Mouse (Mus musculus) stomach, postnatal 0 days (tissue): ENCODE results near the gene Farp1. TPM values are rescaled to one million over a fixed set of nuclear protein-coding genes. Genes with fewer than 3 reads are reported as not detected.

Experiments
- ATAC-seq: fragments of 200-750 bp; cut with Nextera tagmentation; 2 replicates; pipeline ENCODE4 v1.8.0; 2017; ENCODE audit not compliant: low FRiP score, low TSS enrichment
- DNase-seq: peaks from one replicate; pipeline ENCODE4 v3.0.0-alpha.2; 2016; ENCODE audit warnings: low spot score
- H3K27ac ChIP-seq: fragments of 300-500 bp; sonication (generic); replicated peaks from 2 replicates; pipeline ENCODE4 v1.5.1; 2014; ENCODE audit warnings: mild to moderate bottlenecking, control low read depth
- H3K27me3 ChIP-seq: fragments of 300-500 bp; sonication (generic); 2 replicates; pipeline ENCODE4 v1.6.1; 2014; ENCODE audit warnings: low read length; ENCODE audit not compliant: control insufficient read depth, insufficient read depth
- H3K36me3 ChIP-seq: fragments of 300-500 bp; sonication (generic); 2 replicates; pipeline ENCODE4 v1.6.1; 2014; ENCODE audit warnings: low read length, mixed read lengths; ENCODE audit not compliant: control insufficient read depth, insufficient read depth
- H3K4me1 ChIP-seq: fragments of 300-500 bp; sonication (generic); replicated peaks from 2 replicates; pipeline ENCODE4 v1.6.1; 2014; ENCODE audit warnings: antibody characterized with exemption; ENCODE audit not compliant: control insufficient read depth, insufficient read depth
- H3K4me2 ChIP-seq: fragments of 300-500 bp; sonication (generic); replicated peaks from 2 replicates; pipeline ENCODE4 v1.6.1; 2014; ENCODE audit warnings: low read depth, mild to moderate bottlenecking, control low read depth, moderate library complexity
- H3K4me3 ChIP-seq: fragments of 300-500 bp; sonication (generic); 2 replicates; pipeline ENCODE4 v1.5.1; 2014; ENCODE audit warnings: low read depth, low read length, control low read depth
- H3K9ac ChIP-seq: fragments of 300-500 bp; sonication (generic); 2 replicates; pipeline ENCODE4 v1.6.1; 2014; ENCODE audit warnings: mild to moderate bottlenecking, low read length, control low read depth, mixed read lengths
- H3K9me3 ChIP-seq: fragments of 300-500 bp; sonication (generic); 2 replicates; pipeline ENCODE4 v1.6.1; 2016; ENCODE audit warnings: low read length; ENCODE audit not compliant: control insufficient read depth
- CTCF ChIP-seq: IDR thresholded peaks from 2 replicates; pipeline ENCODE4 v1.5.1; 2016; ENCODE audit warnings: antibody characterized with exemption, low read depth, mild to moderate bottlenecking, moderate library complexity
- EP300 ChIP-seq: optimal IDR thresholded peaks from 2 replicates; pipeline ENCODE3; 2016; ENCODE audit warnings: antibody characterized with exemption
- WGBS: fragments of 180-500 bp; shearing (Covaris S2); extraction: QIAGEN DNeasy Blood & Tissue Kit; methylation state at CpG from one replicate; pipeline ENCODE4 v1.1.7; 2014; 5-methylcytosine and 5-hydroxymethylcytosine counted together
- polyA plus RNA-seq: library from polyadenylated mRNA; unstranded; fragments of >200 nt; fragmentation: Nextera tagmentation; extraction: Ambion mirVana; gene quantifications from 2 replicates; pipeline ENCODE4 v1.2.1, GENCODE M21; 2015

The Farp1 gene
- polyA plus RNA-seq = 4.6 and 5.8 TPM in 2 replicates

DNA sequence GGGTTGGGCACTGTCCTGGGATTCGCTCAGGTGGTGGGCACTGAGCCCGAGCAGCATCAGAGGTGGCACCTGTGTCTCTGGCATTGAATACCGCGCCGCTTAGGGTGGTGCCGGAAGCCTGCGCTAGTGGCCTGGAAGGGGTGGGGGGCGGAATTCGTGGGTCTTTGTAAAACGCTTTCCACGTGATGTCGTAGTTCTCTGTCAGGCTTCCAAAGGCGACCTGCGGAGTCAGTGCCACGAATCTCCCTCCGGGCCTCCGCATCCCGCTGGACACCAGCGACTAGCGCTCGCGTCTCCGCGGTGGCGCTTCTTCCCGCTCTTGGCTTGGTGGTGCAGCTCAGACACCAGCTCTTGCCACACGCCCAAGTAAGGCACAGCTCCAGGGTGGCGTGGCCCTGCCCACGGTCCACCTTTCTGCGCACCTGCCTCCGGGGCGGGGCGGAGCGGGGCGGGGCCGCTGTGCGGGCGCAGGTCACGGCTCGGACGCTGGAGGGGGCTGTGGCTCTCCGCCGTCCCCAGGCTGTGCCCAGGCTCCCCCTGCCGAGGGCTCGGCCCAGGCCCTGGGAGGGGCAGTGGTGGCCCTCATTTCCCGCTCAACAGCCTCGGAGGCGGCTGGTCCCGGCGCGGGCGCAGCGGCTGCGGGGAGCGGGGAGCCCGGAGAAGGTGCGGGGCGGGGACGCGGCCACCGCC is at the start of gene Farp1:
Gene Farp1 (plus strand): TSS at position 228 of the 690 bp plus-strand sequence.
- peak; percentile 96 for DNase-seq
- no peaks in the 10 kb centered on the region for H3K27me3 ChIP-seq
- 1% methylated on average over 61 of the region's 61 CpGs for WGBS
- no peaks in the 10 kb centered on the region for H3K9me3 ChIP-seq
- peak within 1 kb of the TSS; percentile 83 for H3K27ac ChIP-seq
- TF ChIP-seq EP300 (no peak), CTCF (peak; percentile 82)
- H3K4me2 ChIP-seq = peak within 1 kb of the TSS; percentile 92
- H3K9ac ChIP-seq = peak within 1 kb of the TSS; percentile 90
- no peaks in the 10 kb centered on the region for H3K36me3 ChIP-seq
- H3K4me3 ChIP-seq = peak within 1 kb of the TSS; percentile 82
- ATAC-seq = peak; percentile 97
- H3K4me1 ChIP-seq = no peaks in the 10 kb centered on the region

GRCm38 (mm10) chr14:120989126-120989525 is 45.9 kb upstream of the Farp1 start:
- no peak for DNase-seq

GRCm38 (mm10) chr14:120997686-120998085 is 37.3 kb upstream of the Farp1 start:
- no peak overlapping the region for H3K9ac ChIP-seq
- 87% methylated on average over 5 of the region's 5 CpGs for WGBS
- DNase-seq = no peak
- H3K4me2 ChIP-seq = no peak overlapping the region
- H3K4me1 ChIP-seq = no peaks in the 10 kb centered on the region
- no peak overlapping the region for H3K4me3 ChIP-seq
- H3K36me3 ChIP-seq = no peaks in the 10 kb centered on the region
- no peaks in the 10 kb centered on the region for H3K9me3 ChIP-seq
- H3K27me3 ChIP-seq = no peaks in the 10 kb centered on the region
- no peak overlapping the region for H3K27ac ChIP-seq
- TF ChIP-seq EP300 (no peak), CTCF (no peak)
- no peak for ATAC-seq

More at GRCm38 (mm10) chr14:120989126-120989525, 45.9 kb upstream of the Farp1 start:
- H3K27me3 ChIP-seq = no peaks in the 10 kb centered on the region
- H3K27ac ChIP-seq = no peak overlapping the region
- H3K4me3 ChIP-seq = no peak overlapping the region
- TF ChIP-seq CTCF (no peak), EP300 (no peak)
- no peaks in the 10 kb centered on the region for H3K36me3 ChIP-seq
- no peaks in the 10 kb centered on the region for H3K4me1 ChIP-seq
- H3K9me3 ChIP-seq = no peaks in the 10 kb centered on the region
- no peak for ATAC-seq
- no peak overlapping the region for H3K4me2 ChIP-seq
- no peak overlapping the region for H3K9ac ChIP-seq
- 65% methylated on average over 6 of the region's 6 CpGs for WGBS

GRCm38 (mm10) chr14:121000561-121001340 is 34.2 kb upstream of the Farp1 start:
- ATAC-seq (no peak), DNase-seq (no peak)
- WGBS = 53% methylated on average over 12 of the region's 12 CpGs
- Histone ChIP-seq H3K4me1 (no peaks in the 10 kb centered on the region), H3K9me3 (no peaks in the 10 kb centered on the region), H3K36me3 (no peaks in the 10 kb centered on the region), H3K27me3 (no peaks in the 10 kb centered on the region), H3K27ac (no peak overlapping the region), H3K4me2 (no peak overlapping the region), H3K4me3 (no peak overlapping the region), H3K9ac (no peak overlapping the region)
- TF ChIP-seq CTCF = no peak
- no peak for TF ChIP-seq EP300

GRCm38 (mm10) chr14:121005621-121006020 is 29.4 kb upstream of the Farp1 start:
- Histone ChIP-seq H3K36me3 (no peaks in the 10 kb centered on the region), H3K4me1 (no peaks in the 10 kb centered on the region), H3K27me3 (no peaks in the 10 kb centered on the region), H3K4me3 (no peak overlapping the region), H3K9me3 (no peaks in the 10 kb centered on the region), H3K27ac (no peak overlapping the region), H3K4me2 (no peak overlapping the region), H3K9ac (no peak overlapping the region)
- ATAC-seq (no peak), DNase-seq (no peak)
- WGBS = 76% methylated on average over 6 of the region's 6 CpGs
- TF ChIP-seq EP300 = no peak
- no peak for TF ChIP-seq CTCF

- no peaks in the 10 kb centered on the region for H3K9me3 ChIP-seq
- H3K27me3 ChIP-seq = no peaks in the 10 kb centered on the region
- 90% methylated on average over 8 of the region's 8 CpGs for WGBS
- no peak overlapping the region for H3K9ac ChIP-seq
- ATAC-seq (no peak), DNase-seq (no peak)
- H3K4me1 ChIP-seq = no peaks in the 10 kb centered on the region
- no peak overlapping the region for H3K27ac ChIP-seq
- no peaks in the 10 kb centered on the region for H3K36me3 ChIP-seq
- no peak overlapping the region for H3K4me3 ChIP-seq
- TF ChIP-seq CTCF (no peak), EP300 (no peak)
- no peak overlapping the region for H3K4me2 ChIP-seq
Observed at GRCm38 (mm10) chr14:121006021-121006420, 29.0 kb upstream of the Farp1 start.
